Mouse (Mus musculus) stomach, postnatal 0 days (tissue): ENCODE data around the gene Hps6. TPM values are rescaled to one million over a fixed set of nuclear protein-coding genes. Genes with fewer than 3 reads are reported as not detected.

Experiments
- ATAC-seq: fragments of 200-750 bp; cut with Nextera tagmentation; 2 replicates; pipeline ENCODE4 v1.8.0; 2017; ENCODE audit not compliant: low FRiP score, low TSS enrichment
- DNase-seq: peaks from one replicate; pipeline ENCODE4 v3.0.0-alpha.2; 2016; ENCODE audit warnings: low spot score
- H3K27ac ChIP-seq: fragments of 300-500 bp; sonication (generic); replicated peaks from 2 replicates; pipeline ENCODE4 v1.5.1; 2014; ENCODE audit warnings: mild to moderate bottlenecking, control low read depth
- H3K27me3 ChIP-seq: fragments of 300-500 bp; sonication (generic); 2 replicates; pipeline ENCODE4 v1.6.1; 2014; ENCODE audit warnings: low read length; ENCODE audit not compliant: control insufficient read depth, insufficient read depth
- H3K36me3 ChIP-seq: fragments of 300-500 bp; sonication (generic); 2 replicates; pipeline ENCODE4 v1.6.1; 2014; ENCODE audit warnings: low read length, mixed read lengths; ENCODE audit not compliant: control insufficient read depth, insufficient read depth
- H3K4me1 ChIP-seq: fragments of 300-500 bp; sonication (generic); replicated peaks from 2 replicates; pipeline ENCODE4 v1.6.1; 2014; ENCODE audit warnings: antibody characterized with exemption; ENCODE audit not compliant: control insufficient read depth, insufficient read depth
- H3K4me2 ChIP-seq: fragments of 300-500 bp; sonication (generic); replicated peaks from 2 replicates; pipeline ENCODE4 v1.6.1; 2014; ENCODE audit warnings: low read depth, mild to moderate bottlenecking, control low read depth, moderate library complexity
- H3K4me3 ChIP-seq: fragments of 300-500 bp; sonication (generic); 2 replicates; pipeline ENCODE4 v1.5.1; 2014; ENCODE audit warnings: low read depth, low read length, control low read depth
- H3K9ac ChIP-seq: fragments of 300-500 bp; sonication (generic); 2 replicates; pipeline ENCODE4 v1.6.1; 2014; ENCODE audit warnings: mild to moderate bottlenecking, low read length, control low read depth, mixed read lengths
- H3K9me3 ChIP-seq: fragments of 300-500 bp; sonication (generic); 2 replicates; pipeline ENCODE4 v1.6.1; 2016; ENCODE audit warnings: low read length; ENCODE audit not compliant: control insufficient read depth
- CTCF ChIP-seq: IDR thresholded peaks from 2 replicates; pipeline ENCODE4 v1.5.1; 2016; ENCODE audit warnings: antibody characterized with exemption, low read depth, mild to moderate bottlenecking, moderate library complexity
- EP300 ChIP-seq: optimal IDR thresholded peaks from 2 replicates; pipeline ENCODE3; 2016; ENCODE audit warnings: antibody characterized with exemption
- WGBS: fragments of 180-500 bp; shearing (Covaris S2); extraction: QIAGEN DNeasy Blood & Tissue Kit; methylation state at CpG from one replicate; pipeline ENCODE4 v1.1.7; 2014; 5-methylcytosine and 5-hydroxymethylcytosine counted together
- polyA plus RNA-seq: library from polyadenylated mRNA; unstranded; fragments of >200 nt; fragmentation: Nextera tagmentation; extraction: Ambion mirVana; gene quantifications from 2 replicates; pipeline ENCODE4 v1.2.1, GENCODE M21; 2015

The Hps6 gene
- polyA plus RNA-seq, 1 experiment from 2014 or later: 5.1 TPM

GRCm38 (mm10) chr19:45993981-45994737, 9.1 kb upstream of the Hps6 start:
- no peak overlapping the region for H3K9ac ChIP-seq
- no peak for DNase-seq
- no peaks in the 10 kb centered on the region for H3K27me3 ChIP-seq
- no peaks in the 10 kb centered on the region for H3K36me3 ChIP-seq
- H3K4me1 ChIP-seq: 0 out of 2 replicates have a peak, but pooled peaks cover 4% of the 10 kb centered on the region
- H3K4me2 ChIP-seq: no peak overlapping the region
- ATAC-seq: no peak
- WGBS: 85% methylated on average over 13 of the region's 13 CpGs
- no peaks in the 10 kb centered on the region for H3K9me3 ChIP-seq
- H3K27ac ChIP-seq: no peak overlapping the region
- TF ChIP-seq EP300: no peak
- H3K4me3 ChIP-seq: no peak overlapping the region

- no peak for DNase-seq
- no peak for TF ChIP-seq CTCF
- TF ChIP-seq EP300: no peak
- peak overlapping the region; percentile 96 for H3K27ac ChIP-seq
- H3K27me3 ChIP-seq: no peaks in the 10 kb centered on the region
- H3K4me3 ChIP-seq: peak overlapping the region; percentile 87
- H3K36me3 ChIP-seq: no peaks in the 10 kb centered on the region
- H3K9me3 ChIP-seq: no peaks in the 10 kb centered on the region
- 54% methylated on average over 5 of the region's 5 CpGs for WGBS
- peak overlapping the region; percentile 95 for H3K9ac ChIP-seq
- H3K4me1 ChIP-seq: 0 out of 2 replicates have a peak, but pooled peaks cover 4% of the 10 kb centered on the region
- H3K4me2 ChIP-seq: peak overlapping the region; percentile 75
- no peak for ATAC-seq
Observed at GRCm38 (mm10) chr19:45997365-45997764, 5.9 kb upstream of the Hps6 start.

- Histone ChIP-seq H3K4me1 (0 out of 2 replicates have a peak, but pooled peaks cover 4% of the 10 kb centered on the region), H3K27me3 (no peaks in the 10 kb centered on the region), H3K9ac (peak within 1 kb of the TSS; percentile 95), H3K9me3 (no peaks in the 10 kb centered on the region), H3K27ac (peak within 1 kb of the TSS; percentile 96), H3K4me2 (peak within 1 kb of the TSS; percentile 75), H3K36me3 (no peaks in the 10 kb centered on the region), H3K4me3 (peak within 1 kb of the TSS; percentile 87)
- WGBS: 1% methylated on average over 76 of the region's 76 CpGs
- no peak for TF ChIP-seq EP300
- TF ChIP-seq CTCF: peak; percentile 22; the same call in 1 of the 2 replicates
- DNase-seq: peak; percentile 95
- ATAC-seq: peak; percentile 96
Observed at GRCm38 (mm10) chr19:45997785-45998693, 5.3 kb upstream of the Hps6 start, which contains the start of gene Armh3. Gene Armh3, minus strand, starts transcription at chr19:45998488.

- H3K27me3 ChIP-seq: no peaks in the 10 kb centered on the region
- 0 out of 2 replicates have a peak overlapping the region, but pooled peaks have one; percentile 95 for H3K9ac ChIP-seq
- DNase-seq (no peak), ATAC-seq (peak; percentile 6; the same call in 1 of the 2 replicates)
- peaks cover 4% of the 10 kb centered on the region; the same call in 1 of the 2 replicates for H3K4me1 ChIP-seq
- WGBS: 8% methylated on average over 8 of the region's 8 CpGs
- H3K36me3 ChIP-seq: no peaks in the 10 kb centered on the region
- TF ChIP-seq CTCF (no peak), EP300 (no peak)
- no peak overlapping the region for H3K27ac ChIP-seq
- H3K4me2 ChIP-seq: peak overlapping the region; percentile 75
- peak overlapping the region; percentile 87 for H3K4me3 ChIP-seq
- H3K9me3 ChIP-seq: no peaks in the 10 kb centered on the region
Observed at GRCm38 (mm10) chr19:45998694-45999217, 4.6 kb upstream of the Hps6 start.

GRCm38 (mm10) chr19:45999378-45999777, 3.9 kb upstream of the Hps6 start:
- Histone ChIP-seq H3K27ac (no peak overlapping the region), H3K4me1 (peaks cover 9% of the 10 kb centered on the region; the same call in 1 of the 2 replicates), H3K4me3 (no peak overlapping the region), H3K27me3 (no peaks in the 10 kb centered on the region), H3K4me2 (no peak overlapping the region), H3K36me3 (no peaks in the 10 kb centered on the region), H3K9me3 (no peaks in the 10 kb centered on the region), H3K9ac (no peak overlapping the region)
- TF ChIP-seq EP300: no peak
- TF ChIP-seq CTCF: no peak
- 66% methylated on average over 1 of the region's 1 CpGs for WGBS
- no peak for DNase-seq
- ATAC-seq: no peak
